In genomic region chr11:118346395-118347096, GRCm38 (mm10) we compare ENCODE assay signal across 14 mouse cellular contexts. TPM values are rescaled to one million over a fixed set of nuclear protein-coding genes. Genes with fewer than 3 reads are reported as not detected.
DNase-seq lines count a peak whose midpoint lies in the region; ATAC-seq and TF ChIP-seq lines count a peak whose summit lies in the region.
"Had no signal": no experiment of that assay in that cellular context is flagged by ENCODE, and none has a peak within 500 bp of the region (broad histone marks: within the 10 kb centered on the region; RNA-seq: fewer than 3 reads in every experiment).

No protein-coding gene starts in this region.

- H3K27ac ChIP-seq in gastrocnemius, adult 2 months, result peak overlapping the region; percentile 77
- 0 out of 2 replicates have a peak overlapping the region, but pooled peaks have one; percentile 30 for H3K27ac ChIP-seq in limb, embryonic 15.5 days
- H3K27ac ChIP-seq in limb, embryonic 10.5 days, result no peak overlapping the region
- H3K27ac ChIP-seq in embryonic facial prominence, embryonic 14.5 days (replicated peaks; ENCODE audit: low read depth, low read length), result peak overlapping the region; percentile 19
- H3K27ac ChIP-seq: hindbrain, embryonic 15.5 days; liver, embryonic 13.5 days had no signal

- no peaks in the 10 kb centered on the region for H3K27me3 ChIP-seq in limb, embryonic 15.5 days
- H3K27me3 ChIP-seq in limb, embryonic 10.5 days (ENCODE audit: low read depth, poor library complexity, severe bottlenecking), result no peaks in the 10 kb centered on the region
- no peaks in the 10 kb centered on the region for H3K27me3 ChIP-seq in C2C12 (ENCODE audit: control insufficient read depth, insufficient read depth, insufficient read length)
- H3K27me3 ChIP-seq in embryonic facial prominence, embryonic 14.5 days (replicated peaks; ENCODE audit: control insufficient read depth, insufficient read depth, low read length), result no peaks in the 10 kb centered on the region
- H3K27me3 ChIP-seq: hindbrain, embryonic 15.5 days; kidney, embryonic 15.5 days; liver, embryonic 13.5 days had no signal

- peaks cover 100% of the 10 kb centered on the region for H3K79me2 ChIP-seq in C2C12 (ENCODE audit: control insufficient read depth, insufficient read depth)

- TF ChIP-seq CTCF in gastrocnemius, adult 2 months (IDR thresholded peaks at IDR 0.05), result peak; percentile 26; the same call in 1 of the 2 replicates
- TF ChIP-seq CTCF in C2C12 (IDR thresholded peaks at IDR 0.05; ENCODE audit: control insufficient read depth, insufficient read depth, insufficient read length), result no peak

- no peaks in the 10 kb centered on the region for H3K9me3 ChIP-seq in limb, embryonic 15.5 days
- H3K9me3 ChIP-seq in limb, embryonic 10.5 days (replicated peaks), result no peaks in the 10 kb centered on the region
- H3K9me3 ChIP-seq in embryonic facial prominence, embryonic 14.5 days (ENCODE audit: control insufficient read depth, low read length), result no peaks in the 10 kb centered on the region
- H3K9me3 ChIP-seq: hindbrain, embryonic 15.5 days; kidney, embryonic 15.5 days; liver, embryonic 13.5 days had no signal

- H3K9ac ChIP-seq in limb, embryonic 15.5 days, result no peak overlapping the region
- H3K9ac ChIP-seq in embryonic facial prominence, embryonic 14.5 days (ENCODE audit: low read depth, low read length), result no peak overlapping the region
- H3K9ac ChIP-seq: hindbrain, embryonic 15.5 days; kidney, embryonic 15.5 days; liver, embryonic 13.5 days had no signal

- H3K4me2 ChIP-seq in limb, embryonic 15.5 days, result no peak overlapping the region
- no peak overlapping the region for H3K4me2 ChIP-seq in embryonic facial prominence, embryonic 14.5 days (ENCODE audit: low read depth, low read length)
- H3K4me2 ChIP-seq: hindbrain, embryonic 15.5 days; kidney, embryonic 15.5 days; liver, embryonic 13.5 days; midbrain, embryonic 11.5 days had no signal

- no peak overlapping the region for H3ac ChIP-seq in C2C12 (ENCODE audit: control insufficient read depth, insufficient read length, low read depth)

- peak; percentile 22 for DNase-seq in gastrocnemius, adult 2 months
- DNase-seq in gastrocnemius, postnatal 36 days, result no peak
- no peak for DNase-seq in limb, embryonic 10.5 days (ENCODE audit: low spot score)
- DNase-seq in embryonic facial prominence, embryonic 14.5 days (ENCODE audit: low spot score), result no peak
- no peak for DNase-seq in right cerebral cortex, adult 2 months (ENCODE audit: low spot score in 2 of 2)
- no peak for DNase-seq in right cerebral cortex, postnatal 4 days
- DNase-seq: cerebellum, adult 18-20 months; liver, embryonic 13.5 days had no signal

- H3K4me1 ChIP-seq in limb, embryonic 15.5 days, result peaks cover 88% of the 10 kb centered on the region
- peaks cover 62% of the 10 kb centered on the region for H3K4me1 ChIP-seq in limb, embryonic 10.5 days
- peaks cover 35% of the 10 kb centered on the region for H3K4me1 ChIP-seq in embryonic facial prominence, embryonic 14.5 days (ENCODE audit: control insufficient read depth, insufficient read depth, low read length)

- H3K36me3 ChIP-seq in limb, embryonic 15.5 days, result 0 out of 2 replicates have a peak, but pooled peaks cover 14% of the 10 kb centered on the region
- peaks cover 15% of the 10 kb centered on the region for H3K36me3 ChIP-seq in limb, embryonic 10.5 days
- H3K36me3 ChIP-seq in C2C12 (ENCODE audit: control insufficient read depth, insufficient read depth), result peaks cover 50% of the 10 kb centered on the region
- H3K36me3 ChIP-seq in embryonic facial prominence, embryonic 14.5 days (ENCODE audit: control insufficient read depth, insufficient read depth, low read length), result 0 out of 2 replicates have a peak, but pooled peaks cover 4% of the 10 kb centered on the region
- H3K36me3 ChIP-seq: hindbrain, embryonic 15.5 days; kidney, embryonic 15.5 days; liver, embryonic 13.5 days had no signal

- ATAC-seq in limb, embryonic 15.5 days (ENCODE audit: insufficient number of reproducible peaks, low FRiP score, low TSS enrichment, low read depth), result no peak
- 0 out of 2 replicates have a peak, but pooled peaks have one; percentile 20 for ATAC-seq in embryonic facial prominence, embryonic 14.5 days (ENCODE audit: low read depth)

- H3K79me3 ChIP-seq in C2C12 (ENCODE audit: low read depth), result peaks cover 97% of the 10 kb centered on the region

- WGBS in limb, embryonic 15.5 days, result 77% methylated on average over 8 of the region's 8 CpGs
- 93% methylated on average over 8 of the region's 8 CpGs for WGBS in limb, embryonic 10.5 days
- 81% methylated on average over 8 of the region's 8 CpGs for WGBS in embryonic facial prominence, embryonic 14.5 days

- intact Hi-C loops in gastrocnemius, adult 2 months (cut with DNase I), result no loop called here
- intact Hi-C loops in gastrocnemius, postnatal 36 days (cut with DNase I), result no loop called here

- no peak overlapping the region for H3K4me3 ChIP-seq in gastrocnemius, adult 2 months
- no peak overlapping the region for H3K4me3 ChIP-seq in limb, embryonic 15.5 days
- no peak overlapping the region for H3K4me3 ChIP-seq in limb, embryonic 10.5 days
- no peak overlapping the region for H3K4me3 ChIP-seq in C2C12 (ENCODE audit: insufficient read depth, poor library complexity, severe bottlenecking)
- H3K4me3 ChIP-seq in embryonic facial prominence, embryonic 14.5 days (ENCODE audit: low read depth, low read length), result no peak overlapping the region
- H3K4me3 ChIP-seq: hindbrain, embryonic 15.5 days; kidney, embryonic 15.5 days; liver, embryonic 13.5 days had no signal

TF ChIP-seq in C2C12, 6 proteins besides CTCF, POLR2A, EP300 and RAD21:
- peak; percentile 64 for TF ChIP-seq USF1 (IDR thresholded peaks at IDR 0.05; ENCODE audit: low read depth)
- TF ChIP-seq CEBPB (IDR thresholded peaks at IDR 0.05; ENCODE audit: low read depth), result no peak

RNA-seq across cellular contexts. Expression of gene Cep295nl, which starts 4.2 kb away (rescaled TPM):
- total RNA-seq in gastrocnemius, adult 2 months (2021), result 1 to 10 TPM; 1.0 to 1.1 TPM
- 1 to 10 TPM; 1.2 to 1.3 TPM for total RNA-seq in gastrocnemius, postnatal 36 days (2021)
- polyA plus RNA-seq in limb, embryonic 15.5 days (2015; fragmentation: Nextera tagmentation; extraction: Ambion mirVana), result 1.2 and 1.5 TPM in 2 replicates
- polyA plus RNA-seq in limb, embryonic 10.5 days (2016; fragmentation: Nextera tagmentation; extraction: Ambion mirVana), result 0.61 and 1.1 TPM in 2 replicates
- 1.4 TPM for polyA plus RNA-seq in C2C12 (2012; fragmentation: generic; extraction: Trizol)
- 0.63 and 1.2 TPM in 2 replicates for polyA plus RNA-seq in embryonic facial prominence, embryonic 14.5 days (2014; fragmentation: Nextera tagmentation; extraction: Ambion mirVana)
- polyA plus RNA-seq: liver, embryonic 13.5 days; small intestine, adult 2 months had no signal

RNA-seq across cellular contexts. Expression of gene Timp2, which starts 9.0 kb away (rescaled TPM):
- total RNA-seq in gastrocnemius, adult 2 months (2021), result 100 to 1,000 TPM in 1 of 2 experiments, 10 to 100 TPM in 1; 70.1 to 115 TPM
- 10 to 100 TPM; 73.9 to 92.0 TPM for total RNA-seq in gastrocnemius, postnatal 36 days (2021)
- 140 and 168 TPM in 2 replicates for polyA plus RNA-seq in limb, embryonic 15.5 days (2015; fragmentation: Nextera tagmentation; extraction: Ambion mirVana)
- 35.4 and 49.6 TPM in 2 replicates for polyA plus RNA-seq in limb, embryonic 10.5 days (2016; fragmentation: Nextera tagmentation; extraction: Ambion mirVana)
- polyA plus RNA-seq in C2C12 (2012; fragmentation: generic; extraction: Trizol), result 372 TPM
- polyA plus RNA-seq in embryonic facial prominence, embryonic 14.5 days (2014; fragmentation: Nextera tagmentation; extraction: Ambion mirVana), result 182 and 196 TPM in 2 replicates

RNA-seq across cellular contexts. Expression of gene Lgals3bp, which starts 55.3 kb away (rescaled TPM):
- total RNA-seq in gastrocnemius, adult 2 months (2021), result 10 to 100 TPM; 12.0 to 17.0 TPM
- total RNA-seq in gastrocnemius, postnatal 36 days (2021), result 10 to 100 TPM; 13.0 to 19.2 TPM
- 8.0 and 11.5 TPM in 2 replicates for polyA plus RNA-seq in limb, embryonic 15.5 days (2015; fragmentation: Nextera tagmentation; extraction: Ambion mirVana)
- polyA plus RNA-seq in limb, embryonic 10.5 days (2016; fragmentation: Nextera tagmentation; extraction: Ambion mirVana), result 2.7 and 3.4 TPM in 2 replicates
- 6.6 TPM for polyA plus RNA-seq in C2C12 (2012; fragmentation: generic; extraction: Trizol)
- polyA plus RNA-seq in embryonic facial prominence, embryonic 14.5 days (2014; fragmentation: Nextera tagmentation; extraction: Ambion mirVana), result 11.8 and 14.2 TPM in 2 replicates

RNA-seq across cellular contexts. Expression of gene Usp36, which starts 56.5 kb away (rescaled TPM):
- total RNA-seq in gastrocnemius, adult 2 months (2021), result 10 to 100 TPM; 15.7 to 17.4 TPM
- total RNA-seq in gastrocnemius, postnatal 36 days (2021), result 10 to 100 TPM; 11.1 to 14.7 TPM
- 21.0 and 21.3 TPM in 2 replicates for polyA plus RNA-seq in limb, embryonic 15.5 days (2015; fragmentation: Nextera tagmentation; extraction: Ambion mirVana)
- 25.6 and 27.4 TPM in 2 replicates for polyA plus RNA-seq in limb, embryonic 10.5 days (2016; fragmentation: Nextera tagmentation; extraction: Ambion mirVana)
- 14.8 TPM for polyA plus RNA-seq in C2C12 (2012; fragmentation: generic; extraction: Trizol)
- polyA plus RNA-seq in embryonic facial prominence, embryonic 14.5 days (2014; fragmentation: Nextera tagmentation; extraction: Ambion mirVana), result 15.9 and 16.1 TPM in 2 replicates
